Mouse (Mus musculus): ENCODE data around the gene Zfp13. TPM values are rescaled to one million over a fixed set of nuclear protein-coding genes. Genes with fewer than 3 reads are reported as not detected.

Gene Zfp13
- 24.9 and 26.1 TPM in 2 replicates for polyA plus RNA-seq (2016; fragmentation: Nextera tagmentation; extraction: Ambion mirVana)

DNA sequence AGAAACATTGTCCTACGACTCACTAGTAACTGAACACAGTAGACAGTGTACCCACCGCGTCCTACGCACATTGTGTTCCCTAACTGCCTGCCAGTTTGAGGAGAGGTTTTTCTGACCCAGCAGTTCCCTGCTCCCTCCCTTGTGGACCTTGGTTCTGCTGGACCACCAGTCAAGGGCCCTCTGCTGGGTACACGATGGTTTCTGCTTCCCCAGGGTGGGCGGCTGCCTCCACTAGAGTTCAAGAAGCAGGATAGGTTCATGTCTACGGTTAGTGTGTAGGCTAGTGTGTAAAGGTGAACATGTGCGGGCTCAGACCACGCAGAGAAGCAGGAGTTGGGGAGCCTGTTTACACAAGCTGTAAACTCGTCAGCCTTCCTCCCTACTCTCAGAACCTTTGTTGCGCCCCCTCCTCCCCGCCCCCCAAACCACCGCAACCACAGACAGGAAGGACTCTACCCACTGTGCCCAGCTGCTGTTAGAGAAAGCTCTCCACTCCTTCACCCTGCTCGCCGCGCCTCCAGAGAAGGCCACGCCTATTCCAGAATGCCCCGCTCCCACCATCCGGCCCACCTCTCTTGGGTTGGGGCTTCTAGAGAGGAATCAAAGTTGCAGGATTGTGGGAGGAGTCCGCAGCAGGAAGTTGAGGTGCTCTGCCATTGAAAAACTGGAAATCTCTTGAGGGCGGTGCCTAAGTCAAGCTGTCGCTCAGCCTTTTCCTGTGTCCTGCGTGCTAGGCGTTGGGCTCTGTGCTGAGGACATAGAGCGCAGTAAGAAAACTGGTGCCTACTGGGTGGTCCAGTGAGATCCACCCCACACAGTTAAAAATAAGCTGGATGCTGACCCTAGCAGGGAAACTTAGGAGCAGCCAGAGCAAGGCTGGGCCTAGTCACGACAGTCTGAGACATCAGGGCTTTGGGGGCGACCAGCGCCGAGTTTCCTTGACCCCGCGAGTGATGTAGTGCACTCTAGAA lies at the start of gene Zfp13:
Gene Zfp13 (minus strand): TSS at position 906 of the 971 bp plus-strand sequence.
- Histone ChIP-seq H3K4me3 (peak within 1 kb of the TSS; percentile 36), H3K27me3 (no peaks in the 10 kb centered on the region), H3K4me2 (replicated peaks) (peak within 1 kb of the TSS; percentile 63), H3K9me3 (replicated peaks) (no peaks in the 10 kb centered on the region), H3K27ac (peak within 1 kb of the TSS; percentile 67), H3K36me3 (no peaks in the 10 kb centered on the region), H3K4me1 (peaks cover 13% of the 10 kb centered on the region; the same call in 1 of the 2 replicates), H3K9ac (peak within 1 kb of the TSS; percentile 54)
- WGBS, result 9% methylated on average over 31 of the region's 31 CpGs
- ATAC-seq (ENCODE audit: low FRiP score), result peak; percentile 95

DNA sequence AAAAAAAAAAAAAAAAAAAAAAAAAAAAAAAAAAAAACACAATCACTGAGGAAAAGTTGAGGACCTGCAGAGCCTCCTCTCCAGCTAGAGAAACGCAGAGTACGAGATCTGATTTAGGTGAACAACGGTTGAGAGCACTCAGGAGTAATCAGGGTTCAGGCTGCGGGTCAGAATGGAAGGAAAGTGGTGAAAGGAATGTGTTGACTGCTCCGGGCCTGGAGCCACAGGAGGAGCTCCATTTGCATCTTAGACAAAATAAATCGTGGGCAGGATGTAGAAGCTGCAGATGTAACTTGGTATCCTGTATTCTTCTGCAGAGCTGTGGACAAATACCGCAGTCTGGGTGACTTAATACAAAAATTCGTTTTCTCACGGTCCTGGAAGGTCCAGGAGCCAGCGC lies 46.6 kb upstream of the Zfp13 start:
- no peaks in the 10 kb centered on the region for H3K9me3 ChIP-seq (replicated peaks)
- H3K4me3 ChIP-seq, result no peak overlapping the region
- no peak overlapping the region for H3K4me2 ChIP-seq (replicated peaks)
- no peak overlapping the region for H3K9ac ChIP-seq
- peaks cover 12% of the 10 kb centered on the region for H3K4me1 ChIP-seq
- H3K27me3 ChIP-seq, result peaks cover 34% of the 10 kb centered on the region
- H3K27ac ChIP-seq, result no peak overlapping the region
- no peaks in the 10 kb centered on the region for H3K36me3 ChIP-seq
- 28% methylated on average over 10 of the region's 10 CpGs for WGBS
- no peak for ATAC-seq (ENCODE audit: low FRiP score)

DNA sequence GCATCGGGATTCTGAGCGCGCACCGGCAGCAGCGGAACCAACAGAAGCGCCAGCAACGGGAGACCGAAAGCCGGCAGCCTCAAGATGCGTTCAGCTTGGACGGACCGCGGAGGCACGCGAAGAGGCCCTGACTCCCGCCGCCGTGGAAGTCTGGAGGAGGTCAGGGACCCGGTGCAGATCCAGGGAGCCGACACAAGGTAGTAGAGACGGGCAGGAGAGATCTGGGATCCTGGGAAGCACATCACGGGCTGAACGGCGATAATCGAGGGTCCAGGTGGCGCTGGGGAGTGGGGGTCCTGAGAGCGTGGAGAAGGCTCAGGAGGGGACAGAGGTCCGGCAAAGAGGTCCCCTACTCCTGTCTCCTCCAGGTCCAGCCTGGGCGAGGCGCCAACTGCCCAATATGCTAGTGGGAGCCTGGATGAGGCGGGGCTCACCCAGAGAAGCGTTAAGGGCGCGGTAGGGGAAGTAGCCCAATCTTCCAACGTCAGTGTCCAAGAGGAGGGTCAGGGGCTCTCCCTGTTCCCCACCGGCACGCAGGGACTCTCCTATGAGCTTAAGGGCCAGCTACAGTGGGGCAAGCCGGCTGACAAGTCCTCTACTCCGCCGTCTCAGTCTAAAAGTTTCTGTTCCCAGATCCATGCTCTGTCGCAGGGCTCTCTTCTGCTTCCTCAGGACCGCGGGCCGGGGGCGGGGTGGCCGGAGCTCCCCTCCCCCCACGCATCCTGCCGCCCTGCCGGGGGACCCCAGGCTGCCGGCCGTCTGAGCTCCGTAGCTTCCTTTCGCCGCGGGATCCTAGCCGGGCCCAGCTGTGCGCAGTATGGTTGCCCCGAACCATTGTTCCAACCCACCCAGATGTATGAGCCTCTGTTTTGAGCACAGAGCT lies 45.6 kb upstream of the Zfp13 start, which contains the start of gene Mmp25:
Gene Mmp25 (minus strand): TSS at position 665 of the 883 bp plus-strand sequence.
- WGBS, result under 1% methylated on average over 58 of the region's 58 CpGs
- H3K36me3 ChIP-seq, result no peaks in the 10 kb centered on the region
- no peaks in the 10 kb centered on the region for H3K9me3 ChIP-seq (replicated peaks)
- H3K27me3 ChIP-seq, result peaks cover 34% of the 10 kb centered on the region
- H3K4me3 ChIP-seq, result peak within 1 kb of the TSS; percentile 37
- H3K9ac ChIP-seq, result peak within 1 kb of the TSS; percentile 55
- peak within 1 kb of the TSS; percentile 65 for H3K4me2 ChIP-seq (replicated peaks)
- ATAC-seq (ENCODE audit: low FRiP score), result peak; percentile 56; the same call in 1 of the 2 replicates
- H3K27ac ChIP-seq, result no peak within 1 kb of the TSS
- H3K4me1 ChIP-seq, result peaks cover 12% of the 10 kb centered on the region

GRCm38 (mm10) chr17:23631241-23631640 lies 32.0 kb upstream of the Zfp13 start:
- no peaks in the 10 kb centered on the region for H3K36me3 ChIP-seq
- H3K4me3 ChIP-seq, result no peak overlapping the region
- no peak for ATAC-seq (ENCODE audit: low FRiP score)
- peaks cover 5% of the 10 kb centered on the region; the same call in 1 of the 2 replicates for H3K4me1 ChIP-seq
- 85% methylated on average over 8 of the region's 8 CpGs for WGBS
- peaks cover 7% of the 10 kb centered on the region; the same call in 1 of the 2 replicates for H3K27me3 ChIP-seq
- H3K9ac ChIP-seq, result no peak overlapping the region
- no peak overlapping the region for H3K4me2 ChIP-seq (replicated peaks)
- H3K9me3 ChIP-seq (replicated peaks), result no peaks in the 10 kb centered on the region
- no peak overlapping the region for H3K27ac ChIP-seq

DNA sequence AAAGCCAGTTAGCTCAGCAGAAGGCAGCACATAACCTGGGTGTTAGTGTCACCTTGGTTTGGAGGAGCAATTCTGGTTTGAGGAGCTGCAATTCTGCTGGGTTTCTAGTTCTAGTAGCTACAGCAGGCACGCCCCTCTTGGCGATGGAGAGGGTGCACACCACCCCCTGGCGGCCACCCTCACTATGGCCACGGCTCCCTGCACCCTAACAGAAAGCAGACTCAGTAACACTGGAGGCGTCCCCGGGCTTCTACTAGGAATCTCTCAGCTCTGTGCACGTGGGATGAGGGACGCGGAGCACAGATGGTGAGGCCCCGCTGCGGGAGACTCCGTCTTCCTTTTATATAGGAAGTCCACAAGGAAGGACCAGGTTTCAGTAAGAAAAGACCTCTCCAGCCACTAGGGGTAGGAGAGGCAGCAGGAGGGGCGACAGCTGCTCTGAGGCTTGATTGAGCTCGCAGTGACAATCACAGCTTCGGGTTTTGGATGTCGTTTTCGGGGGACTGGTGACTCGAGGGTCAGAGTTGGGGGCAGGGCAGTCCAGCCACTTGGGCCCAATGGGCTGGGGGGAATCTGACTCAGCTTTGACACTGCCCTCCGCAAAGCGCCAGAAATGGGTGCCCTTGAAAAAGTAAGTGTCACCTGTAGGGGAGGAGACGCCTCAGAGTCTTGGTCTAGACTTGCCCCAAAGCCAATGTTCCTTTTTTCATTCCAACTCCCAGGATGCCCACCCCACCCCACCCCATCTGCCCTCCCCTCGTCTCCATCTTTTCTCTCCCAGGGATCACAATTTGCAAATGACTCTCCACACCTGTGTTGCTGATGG lies 31.1 kb upstream of the Zfp13 start:
- Histone ChIP-seq H3K9me3 (replicated peaks) (no peaks in the 10 kb centered on the region), H3K4me3 (peak overlapping the region; percentile 8; the same call in 1 of the 2 replicates), H3K4me1 (peaks cover 5% of the 10 kb centered on the region; the same call in 1 of the 2 replicates), H3K36me3 (no peaks in the 10 kb centered on the region), H3K27ac (no peak overlapping the region), H3K4me2 (replicated peaks) (peak overlapping the region; percentile 41), H3K27me3 (peaks cover 3% of the 10 kb centered on the region; the same call in 1 of the 2 replicates), H3K9ac (0 out of 2 replicates have a peak overlapping the region, but pooled peaks have one; percentile 28)
- ATAC-seq (ENCODE audit: low FRiP score), result peak; percentile 71
- 17% methylated on average over 22 of the region's 22 CpGs for WGBS

GRCm38 (mm10) chr17:23627813-23628212 lies 28.5 kb upstream of the Zfp13 start:
- Histone ChIP-seq H3K36me3 (no peaks in the 10 kb centered on the region), H3K4me3 (no peak overlapping the region), H3K9ac (no peak overlapping the region), H3K4me1 (peaks cover 5% of the 10 kb centered on the region; the same call in 1 of the 2 replicates), H3K27me3 (peaks cover 3% of the 10 kb centered on the region; the same call in 1 of the 2 replicates), H3K4me2 (replicated peaks) (no peak overlapping the region), H3K27ac (no peak overlapping the region), H3K9me3 (replicated peaks) (no peaks in the 10 kb centered on the region)
- 32% methylated on average over 7 of the region's 7 CpGs for WGBS
- no peak for ATAC-seq (ENCODE audit: low FRiP score)

- Histone ChIP-seq H3K9ac (no peak overlapping the region), H3K4me1 (no peaks in the 10 kb centered on the region), H3K27me3 (peaks cover 5% of the 10 kb centered on the region), H3K9me3 (replicated peaks) (no peaks in the 10 kb centered on the region), H3K27ac (no peak overlapping the region), H3K4me2 (replicated peaks) (no peak overlapping the region), H3K36me3 (no peaks in the 10 kb centered on the region), H3K4me3 (no peak overlapping the region)
- 75% methylated on average over 7 of the region's 7 CpGs for WGBS
- ATAC-seq (ENCODE audit: low FRiP score), result no peak
These were observed 21.1 kb upstream of the Zfp13 start for GRCm38 (mm10) chr17:23620351-23620750.

- no peaks in the 10 kb centered on the region for H3K36me3 ChIP-seq
- no peaks in the 10 kb centered on the region for H3K4me1 ChIP-seq
- WGBS, result 66% methylated on average over 9 of the region's 9 CpGs
- no peak overlapping the region for H3K9ac ChIP-seq
- H3K4me2 ChIP-seq (replicated peaks), result no peak overlapping the region
- no peak overlapping the region for H3K27ac ChIP-seq
- no peaks in the 10 kb centered on the region for H3K9me3 ChIP-seq (replicated peaks)
- ATAC-seq (ENCODE audit: low FRiP score), result no peak
- H3K4me3 ChIP-seq, result no peak overlapping the region
- peaks cover 5% of the 10 kb centered on the region for H3K27me3 ChIP-seq
These were observed 17.8 kb upstream of the Zfp13 start for GRCm38 (mm10) chr17:23617087-23617486.

DNA sequence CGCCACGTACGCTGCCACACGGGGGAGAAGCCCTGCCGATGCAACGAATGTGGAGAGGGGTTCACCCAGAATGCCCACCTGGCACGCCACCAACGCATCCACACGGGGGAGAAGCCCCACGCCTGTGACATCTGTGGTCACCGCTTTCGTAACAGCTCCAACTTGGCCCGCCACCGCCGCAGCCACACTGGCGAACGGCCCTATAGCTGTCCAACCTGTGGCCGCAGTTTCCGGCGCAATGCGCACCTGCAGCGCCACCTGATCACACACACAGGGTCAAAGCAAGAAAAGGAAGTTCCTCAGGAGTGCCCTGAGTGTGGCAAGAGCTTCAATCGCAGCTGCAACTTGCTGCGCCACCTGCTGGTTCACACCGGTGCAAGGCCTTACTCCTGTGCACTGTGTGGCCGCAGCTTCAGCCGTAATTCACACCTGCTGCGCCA lies 11.1 kb upstream of the Zfp13 start:
- WGBS, result 85% methylated on average over 27 of the region's 28 CpGs

DNA sequence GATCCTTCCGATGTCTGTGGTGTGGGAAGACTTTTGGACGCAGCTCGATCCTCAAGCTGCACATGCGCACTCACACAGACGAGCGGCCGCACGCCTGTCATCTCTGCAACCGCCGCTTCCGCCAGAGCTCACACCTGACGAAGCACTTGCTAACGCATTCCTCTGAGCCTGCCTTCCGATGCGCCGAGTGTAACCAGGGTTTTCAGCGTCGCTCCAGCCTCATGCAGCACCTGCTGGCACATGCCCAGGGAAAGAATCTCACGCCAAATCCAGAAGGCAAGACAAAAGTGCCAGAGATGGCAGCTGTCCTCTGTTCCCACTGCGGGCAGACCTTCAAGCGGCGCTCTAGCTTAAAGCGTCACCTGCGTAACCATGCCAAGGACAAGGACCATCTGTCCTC lies 10.3 kb upstream of the Zfp13 start:
- WGBS, result 93% methylated on average over 24 of the region's 24 CpGs
- H3K9ac ChIP-seq, result no peak overlapping the region
- no peak overlapping the region for H3K4me3 ChIP-seq
- no peak overlapping the region for H3K4me2 ChIP-seq (replicated peaks)
- no peak overlapping the region for H3K27ac ChIP-seq
- H3K9me3 ChIP-seq (replicated peaks), result no peaks in the 10 kb centered on the region
- H3K4me1 ChIP-seq, result no peaks in the 10 kb centered on the region
- no peak for ATAC-seq (ENCODE audit: low FRiP score)
- H3K36me3 ChIP-seq, result no peaks in the 10 kb centered on the region
- 0 out of 2 replicates have a peak, but pooled peaks cover 5% of the 10 kb centered on the region for H3K27me3 ChIP-seq

More for the DNA sequence above, 11.1 kb upstream of the Zfp13 start:
- no peak overlapping the region for H3K4me2 ChIP-seq (replicated peaks)
- no peak overlapping the region for H3K4me3 ChIP-seq
- no peak overlapping the region for H3K27ac ChIP-seq
- 0 out of 2 replicates have a peak, but pooled peaks cover 5% of the 10 kb centered on the region for H3K27me3 ChIP-seq
- H3K4me1 ChIP-seq, result no peaks in the 10 kb centered on the region
- H3K9ac ChIP-seq, result no peak overlapping the region
- no peak for ATAC-seq (ENCODE audit: low FRiP score)
- H3K9me3 ChIP-seq (replicated peaks), result no peaks in the 10 kb centered on the region
- H3K36me3 ChIP-seq, result no peaks in the 10 kb centered on the region

- no peaks in the 10 kb centered on the region for H3K36me3 ChIP-seq
- H3K27ac ChIP-seq, result no peak overlapping the region
- H3K4me3 ChIP-seq, result no peak overlapping the region
- no peaks in the 10 kb centered on the region for H3K4me1 ChIP-seq
- no peak for ATAC-seq (ENCODE audit: low FRiP score)
- WGBS, result 80% methylated on average over 8 of the region's 8 CpGs
- 0 out of 2 replicates have a peak, but pooled peaks cover 5% of the 10 kb centered on the region for H3K27me3 ChIP-seq
- H3K9ac ChIP-seq, result no peak overlapping the region
- H3K9me3 ChIP-seq (replicated peaks), result no peaks in the 10 kb centered on the region
- no peak overlapping the region for H3K4me2 ChIP-seq (replicated peaks)
These were observed 5.9 kb upstream of the Zfp13 start for GRCm38 (mm10) chr17:23605220-23605619.
